Mouse (Mus musculus) limb, embryonic 12.5 days (tissue): Measurements from ENCODE around the gene Pgs1. TPM values are rescaled to one million over a fixed set of nuclear protein-coding genes. Genes with fewer than 3 reads are reported as not detected.

ENCODE experiments used
- ATAC-seq: fragments of 200-750 bp; cut with Nextera tagmentation; 2 replicates; pipeline ENCODE4 v1.8.0; 2017; ENCODE audit warnings: low read depth, moderate TSS enrichment; ENCODE audit not compliant: insufficient number of reproducible peaks, insufficient read depth, low FRiP score, low TSS enrichment
- H3K27ac ChIP-seq: fragments of 300-500 bp; sonication (generic); 2 replicates; pipeline ENCODE4 v1.5.1; 2016; ENCODE audit warnings: mild to moderate bottlenecking, moderate library complexity
- H3K27me3 ChIP-seq: fragments of 300-500 bp; sonication (generic); 2 replicates; pipeline ENCODE4 v1.6.1; 2016; ENCODE audit warnings: mild to moderate bottlenecking, moderate library complexity
- H3K36me3 ChIP-seq: fragments of 300-500 bp; sonication (generic); 2 replicates; pipeline ENCODE4 v1.6.1; 2016; ENCODE audit warnings: mild to moderate bottlenecking, moderate library complexity
- H3K4me1 ChIP-seq: fragments of 300-500 bp; sonication (generic); replicated peaks from 2 replicates; pipeline ENCODE4 v1.6.1; 2016
- H3K4me2 ChIP-seq: fragments of 300-500 bp; sonication (generic); 2 replicates; pipeline ENCODE4 v1.6.1; 2016; ENCODE audit warnings: mild to moderate bottlenecking, moderate library complexity
- H3K4me3 ChIP-seq: fragments of 300-500 bp; sonication (generic); replicated peaks from 2 replicates; pipeline ENCODE4 v1.5.1; 2016; ENCODE audit warnings: mild to moderate bottlenecking
- H3K9ac ChIP-seq: fragments of 300-500 bp; sonication (generic); replicated peaks from 2 replicates; pipeline ENCODE4 v1.6.1; 2016; ENCODE audit warnings: mild to moderate bottlenecking, moderate library complexity
- H3K9me3 ChIP-seq: fragments of 300-500 bp; sonication (generic); 2 replicates; pipeline ENCODE4 v1.6.1; 2016; ENCODE audit warnings: mild to moderate bottlenecking, moderate library complexity
- WGBS: fragments of 180-500 bp; shearing (Covaris S2); methylation state at CpG from one replicate; pipeline ENCODE4 v1.1.7; 2016; 5-methylcytosine and 5-hydroxymethylcytosine counted together
- polyA plus RNA-seq: library from polyadenylated mRNA; unstranded; fragments of >200 nt; fragmentation: Nextera tagmentation; extraction: Ambion mirVana; gene quantifications from 2 replicates; pipeline ENCODE4 v1.2.1, GENCODE M21; 2016

Gene Pgs1
- 40.7 and 43.1 TPM in 2 replicates for polyA plus RNA-seq

- Histone ChIP-seq H3K36me3 (no peaks in the 10 kb centered on the region), H3K27ac (peak within 1 kb of the TSS; percentile 41; the same call in 1 of the 2 replicates)
- 7% methylated on average over 51 of the region's 51 CpGs for WGBS
Measured at GRCm38 (mm10) chr11:117986126-117987031, at the start of gene Pgs1. Gene Pgs1, plus strand, starts transcription at chr11:117986292.

DNA sequence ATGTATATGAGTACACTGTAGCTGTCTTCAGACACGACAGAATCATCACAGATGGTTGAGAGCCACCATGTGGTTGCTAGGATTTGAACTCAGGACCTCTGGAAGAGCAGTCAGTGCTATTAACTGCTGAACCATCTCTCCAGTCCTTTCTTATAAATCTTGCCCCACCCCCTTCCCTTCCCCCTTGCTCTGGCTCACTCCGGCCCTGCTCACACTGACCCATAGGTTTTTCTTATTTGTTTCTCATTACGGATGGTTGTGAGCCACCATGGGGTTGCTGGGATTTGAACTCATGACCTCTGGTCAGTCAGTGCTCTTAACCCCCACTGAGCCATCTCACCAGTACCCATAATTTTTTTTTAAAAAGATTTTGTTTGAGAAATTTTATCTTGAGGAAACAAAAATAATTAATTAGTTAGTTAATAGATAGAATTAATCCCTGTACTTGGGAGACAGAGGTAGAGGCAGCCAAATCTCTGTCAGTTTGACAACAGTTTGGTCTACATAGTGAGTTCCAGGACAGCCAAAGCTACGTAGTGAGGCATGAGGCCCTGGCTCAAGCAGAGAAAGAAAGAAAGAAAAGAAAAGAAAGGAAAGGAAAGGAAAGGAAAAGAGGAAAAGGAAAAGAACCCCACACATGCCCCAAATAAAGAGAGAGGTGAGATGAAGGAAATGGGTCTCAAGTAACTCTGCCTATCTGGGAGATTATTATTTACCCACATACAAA lies 46.9 kb upstream of the Pgs1 start:
- Histone ChIP-seq H3K9me3 (no peaks in the 10 kb centered on the region), H3K27me3 (no peaks in the 10 kb centered on the region), H3K4me2 (peak overlapping the region; percentile 19; the same call in 1 of the 2 replicates), H3K36me3 (no peaks in the 10 kb centered on the region), H3K4me3 (no peak overlapping the region), H3K4me1 (peaks cover 49% of the 10 kb centered on the region), H3K27ac (peak overlapping the region; percentile 77), H3K9ac (no peak overlapping the region)
- 54% methylated on average over 4 of the region's 4 CpGs for WGBS
- ATAC-seq = no peak

More at GRCm38 (mm10) chr11:117986126-117987031, at the start of gene Pgs1:
- Histone ChIP-seq H3K27me3 (no peaks in the 10 kb centered on the region), H3K9ac (peak within 1 kb of the TSS; percentile 91), H3K9me3 (no peaks in the 10 kb centered on the region), H3K4me1 (peaks cover 21% of the 10 kb centered on the region), H3K4me2 (peak within 1 kb of the TSS; percentile 88), H3K4me3 (peak within 1 kb of the TSS; percentile 100)
- peak; percentile 77 for ATAC-seq

DNA sequence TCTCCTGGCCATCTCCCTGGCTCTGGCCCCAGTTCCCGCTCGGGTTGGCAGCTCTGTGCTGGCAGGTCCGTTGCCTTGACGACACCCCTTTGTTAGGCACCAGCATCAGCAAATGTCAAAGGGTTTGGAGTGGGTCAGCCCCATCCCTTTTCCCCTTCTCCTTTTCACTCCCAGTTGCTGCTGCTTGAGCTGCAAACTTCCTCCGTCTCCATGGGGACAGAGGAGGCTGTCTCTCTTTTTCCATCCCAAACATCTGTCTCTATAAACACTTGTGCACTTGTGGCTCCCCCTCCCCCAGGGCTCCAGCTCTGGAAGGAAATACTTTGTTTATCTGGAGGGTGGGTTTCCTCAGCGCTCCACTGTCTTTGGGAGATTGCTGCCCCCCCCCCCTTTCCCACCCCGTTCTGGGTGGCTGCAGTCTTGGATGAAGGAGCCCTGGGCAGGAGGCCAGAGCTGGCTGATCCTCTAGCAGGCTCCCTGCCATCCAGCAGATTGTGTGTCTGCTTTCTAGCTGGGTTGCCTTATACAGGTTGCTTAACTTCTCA lies 46.3 kb upstream of the Pgs1 start:
- WGBS = 6% methylated on average over 7 of the region's 7 CpGs
- H3K4me3 ChIP-seq = no peak overlapping the region
- peak; percentile 52; the same call in 1 of the 2 replicates for ATAC-seq
- H3K36me3 ChIP-seq = no peaks in the 10 kb centered on the region
- H3K4me1 ChIP-seq = peaks cover 42% of the 10 kb centered on the region
- peak overlapping the region; percentile 77 for H3K27ac ChIP-seq
- H3K4me2 ChIP-seq = peak overlapping the region; percentile 19; the same call in 1 of the 2 replicates
- no peaks in the 10 kb centered on the region for H3K9me3 ChIP-seq
- no peaks in the 10 kb centered on the region for H3K27me3 ChIP-seq
- H3K9ac ChIP-seq = no peak overlapping the region

DNA sequence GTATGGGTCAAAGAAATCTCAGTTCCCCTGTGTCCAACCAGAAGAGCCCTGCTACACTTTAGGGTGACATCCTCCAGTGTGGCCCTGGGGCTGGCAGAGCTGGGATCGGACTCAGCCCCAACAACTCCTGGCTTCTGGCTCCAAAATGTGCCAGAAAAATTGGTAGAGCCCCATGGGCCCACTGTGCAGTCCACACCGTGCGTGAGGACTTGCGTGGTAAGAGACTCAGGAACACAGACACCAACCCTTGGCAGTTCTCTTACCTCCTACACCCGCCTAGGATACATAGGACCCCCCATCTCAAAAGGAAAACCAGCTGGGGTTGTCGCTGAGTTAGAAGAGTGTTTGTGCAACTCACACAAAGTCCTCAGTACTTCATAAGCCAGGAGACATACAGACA lies 45.2 kb upstream of the Pgs1 start:
- no peak overlapping the region for H3K27ac ChIP-seq
- no peaks in the 10 kb centered on the region for H3K9me3 ChIP-seq
- no peak overlapping the region for H3K4me2 ChIP-seq
- no peak overlapping the region for H3K9ac ChIP-seq
- H3K4me1 ChIP-seq = peaks cover 31% of the 10 kb centered on the region
- WGBS = 88% methylated on average over 6 of the region's 6 CpGs
- ATAC-seq = no peak
- no peaks in the 10 kb centered on the region for H3K36me3 ChIP-seq
- H3K27me3 ChIP-seq = no peaks in the 10 kb centered on the region
- H3K4me3 ChIP-seq = no peak overlapping the region

GRCm38 (mm10) chr11:117941325-117941834 lies 44.7 kb upstream of the Pgs1 start:
- Histone ChIP-seq H3K27me3 (no peaks in the 10 kb centered on the region), H3K4me1 (peaks cover 26% of the 10 kb centered on the region), H3K36me3 (no peaks in the 10 kb centered on the region), H3K9me3 (no peaks in the 10 kb centered on the region), H3K9ac (no peak overlapping the region), H3K4me3 (no peak overlapping the region), H3K27ac (no peak overlapping the region), H3K4me2 (no peak overlapping the region)
- no peak for ATAC-seq
- WGBS = 90% methylated on average over 8 of the region's 8 CpGs

DNA sequence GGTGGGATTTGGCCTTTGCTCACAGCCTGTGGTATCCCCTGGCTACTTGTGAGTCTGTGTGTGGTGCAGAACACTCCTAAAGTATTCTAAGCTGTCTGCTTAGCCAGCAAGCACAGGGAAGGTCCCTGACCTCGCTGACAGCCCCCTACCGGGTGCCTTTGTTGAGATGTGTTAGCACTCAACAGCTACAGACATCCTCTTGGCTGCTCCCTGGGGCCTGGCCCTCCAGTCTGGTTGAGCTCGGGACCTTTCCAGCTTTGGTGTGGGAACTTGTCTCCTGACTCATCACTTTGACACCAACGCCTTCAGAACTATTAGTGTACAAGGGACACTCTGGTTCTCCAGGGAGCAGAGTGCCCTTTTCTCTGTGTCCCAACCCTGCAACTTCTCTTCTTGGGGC lies 44.2 kb upstream of the Pgs1 start:
- Histone ChIP-seq H3K4me1 (peaks cover 27% of the 10 kb centered on the region), H3K9me3 (no peaks in the 10 kb centered on the region), H3K27me3 (no peaks in the 10 kb centered on the region), H3K27ac (no peak overlapping the region), H3K9ac (no peak overlapping the region), H3K4me2 (no peak overlapping the region), H3K4me3 (no peak overlapping the region), H3K36me3 (no peaks in the 10 kb centered on the region)
- no peak for ATAC-seq
- WGBS = 32% methylated on average over 4 of the region's 4 CpGs

GRCm38 (mm10) chr11:117946195-117946979 lies 39.7 kb upstream of the Pgs1 start:
- Histone ChIP-seq H3K4me3 (no peak overlapping the region), H3K27ac (0 out of 2 replicates have a peak overlapping the region, but pooled peaks have one; percentile 41), H3K4me1 (peaks cover 18% of the 10 kb centered on the region), H3K36me3 (no peaks in the 10 kb centered on the region), H3K27me3 (peaks cover 22% of the 10 kb centered on the region), H3K4me2 (no peak overlapping the region), H3K9me3 (no peaks in the 10 kb centered on the region), H3K9ac (no peak overlapping the region)
- no peak for ATAC-seq
- 59% methylated on average over 11 of the region's 11 CpGs for WGBS

- WGBS = 77% methylated on average over 10 of the region's 10 CpGs
Measured at GRCm38 (mm10) chr11:117946996-117947419, 39.1 kb upstream of the Pgs1 start.

DNA sequence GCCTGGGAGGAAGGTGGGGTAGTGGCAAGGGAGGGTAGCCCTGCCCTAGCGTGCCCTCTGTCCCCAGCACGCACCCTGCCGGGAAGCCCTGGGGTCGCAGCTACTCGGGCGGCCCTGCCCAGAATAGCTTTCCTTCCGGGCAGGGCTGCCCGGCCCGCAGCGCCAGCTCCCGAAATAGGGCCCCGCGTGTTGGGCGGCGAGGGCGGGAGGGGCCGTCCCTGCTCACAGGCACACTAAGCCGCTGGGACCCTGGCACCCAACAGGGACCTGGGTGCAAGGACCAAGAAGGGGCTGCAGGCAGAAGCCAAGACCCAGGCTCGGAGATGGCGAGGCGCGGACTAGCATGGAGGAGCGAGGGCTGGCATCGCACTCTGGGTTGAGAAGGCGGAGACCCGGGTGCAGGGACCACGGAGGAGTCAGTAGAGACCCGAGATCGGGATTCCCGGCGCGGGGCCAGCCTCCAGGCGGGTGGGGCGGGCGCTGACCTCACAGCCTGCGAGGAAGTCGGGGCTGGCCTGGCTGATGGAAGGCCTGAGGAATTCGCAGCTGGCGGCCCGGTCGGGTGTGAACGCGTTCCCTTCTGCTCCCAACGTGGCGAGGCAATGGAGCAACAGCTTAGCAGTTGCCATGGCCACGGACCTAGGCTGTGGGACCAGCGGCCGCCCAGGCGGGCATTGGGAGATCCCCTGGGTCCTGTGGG lies 36.5 kb upstream of the Pgs1 start:
- WGBS = 2% methylated on average over 49 of the region's 49 CpGs

More at GRCm38 (mm10) chr11:117946996-117947419, 39.1 kb upstream of the Pgs1 start:
- ATAC-seq = no peak
- H3K9ac ChIP-seq = no peak overlapping the region
- H3K4me3 ChIP-seq = no peak overlapping the region
- H3K9me3 ChIP-seq = no peaks in the 10 kb centered on the region
- H3K27me3 ChIP-seq = peaks cover 22% of the 10 kb centered on the region
- H3K4me1 ChIP-seq = peaks cover 24% of the 10 kb centered on the region
- H3K27ac ChIP-seq = 0 out of 2 replicates have a peak overlapping the region, but pooled peaks have one; percentile 41
- no peak overlapping the region for H3K4me2 ChIP-seq
- no peaks in the 10 kb centered on the region for H3K36me3 ChIP-seq

DNA sequence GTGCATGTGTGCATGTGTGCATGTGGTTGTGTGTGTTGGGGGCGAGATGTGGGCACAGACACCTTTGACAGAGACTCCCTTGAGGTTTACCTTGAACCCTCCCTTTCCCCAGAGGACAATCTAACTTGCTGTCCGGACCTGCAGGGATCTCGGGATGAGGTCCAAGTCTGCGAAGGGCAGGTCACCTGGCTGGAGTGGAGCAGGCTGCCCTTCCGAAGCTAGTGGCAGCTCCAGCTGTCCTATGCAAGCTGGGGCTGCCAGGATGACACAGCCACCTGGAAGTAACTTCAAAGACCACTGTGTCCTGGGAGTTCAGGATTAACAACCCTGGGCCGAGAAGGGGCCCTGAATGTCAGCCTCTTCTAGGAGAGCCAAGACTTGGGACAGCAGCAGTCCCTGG lies 34.7 kb upstream of the Pgs1 start:
- Histone ChIP-seq H3K36me3 (no peaks in the 10 kb centered on the region), H3K27ac (no peak overlapping the region), H3K9me3 (no peaks in the 10 kb centered on the region), H3K4me2 (no peak overlapping the region), H3K9ac (no peak overlapping the region), H3K4me3 (no peak overlapping the region), H3K27me3 (peaks cover 22% of the 10 kb centered on the region), H3K4me1 (peaks cover 45% of the 10 kb centered on the region)
- 67% methylated on average over 6 of the region's 6 CpGs for WGBS
- ATAC-seq = no peak

More for the DNA sequence above, 36.5 kb upstream of the Pgs1 start:
- ATAC-seq = peak; percentile 60
- Histone ChIP-seq H3K27ac (peak overlapping the region; percentile 50; the same call in 1 of the 2 replicates), H3K36me3 (no peaks in the 10 kb centered on the region), H3K4me2 (peak overlapping the region; percentile 74), H3K4me1 (peaks cover 39% of the 10 kb centered on the region), H3K4me3 (peak overlapping the region; percentile 42), H3K9me3 (no peaks in the 10 kb centered on the region), H3K27me3 (peaks cover 22% of the 10 kb centered on the region), H3K9ac (peak overlapping the region; percentile 52)
